Mouse (Mus musculus) forebrain, embryonic 14.5 days (tissue): ENCODE measurements around the gene Adarb1. TPM values are rescaled to one million over a fixed set of nuclear protein-coding genes. Genes with fewer than 3 reads are reported as not detected.

Experiments used
- ATAC-seq: fragments of 200-750 bp; cut with Nextera tagmentation; 2 replicates; pipeline ENCODE4 v1.8.0; 2017; ENCODE audit warnings: mild to moderate bottlenecking, moderate library complexity
- DNase-seq: peaks from one replicate; pipeline ENCODE4 v3.0.0-alpha.2; 2015; ENCODE audit warnings: low spot score
- H3K27ac ChIP-seq: fragments of 300-500 bp; sonication (generic); 2 replicates; pipeline ENCODE4 v1.5.1; 2014; ENCODE audit warnings: low read depth, mild to moderate bottlenecking, control low read depth, low read length, moderate library complexity
- H3K27me3 ChIP-seq: fragments of 300-500 bp; sonication (generic); replicated peaks from 2 replicates; pipeline ENCODE4 v1.6.1; 2014; ENCODE audit warnings: low read length, control low read depth, mixed read lengths; ENCODE audit not compliant: control insufficient read depth, insufficient read depth
- H3K36me3 ChIP-seq: fragments of 300-500 bp; sonication (generic); 2 replicates; pipeline ENCODE4 v1.6.1; 2014; ENCODE audit warnings: low read length, control low read depth; ENCODE audit not compliant: control insufficient read depth, insufficient read depth
- H3K4me1 ChIP-seq: fragments of 300-500 bp; sonication (generic); 2 replicates; pipeline ENCODE4 v1.6.1; 2014; ENCODE audit warnings: antibody characterized with exemption, low read length, control low read depth; ENCODE audit not compliant: control insufficient read depth, insufficient read depth
- H3K4me2 ChIP-seq: fragments of 300-500 bp; sonication (generic); 2 replicates; pipeline ENCODE4 v1.6.1; 2014; ENCODE audit warnings: mild to moderate bottlenecking, control low read depth, low read length
- H3K4me3 ChIP-seq: fragments of 300-500 bp; sonication (generic); 2 replicates; pipeline ENCODE4 v1.5.1; 2014; ENCODE audit warnings: low read depth, low read length, control low read depth
- H3K9ac ChIP-seq: fragments of 300-500 bp; sonication (generic); 2 replicates; pipeline ENCODE4 v1.6.1; 2014; ENCODE audit warnings: mild to moderate bottlenecking, low read length, control low read depth, moderate library complexity
- H3K9me3 ChIP-seq: fragments of 300-500 bp; sonication (generic); replicated peaks from 2 replicates; pipeline ENCODE4 v1.6.1; 2016; ENCODE audit warnings: low read length, control low read depth, mixed read lengths; ENCODE audit not compliant: control insufficient read depth
- whole genome bisulfite sequencing: fragments of 180-500 bp; shearing (Covaris S2); extraction: QIAGEN DNeasy Blood & Tissue Kit; methylation state at CpG from one replicate; pipeline ENCODE4 v1.1.7; 2014; 5-methylcytosine and 5-hydroxymethylcytosine counted together
- polyA plus RNA-seq: library from polyadenylated mRNA; unstranded; fragments of >200 nt; fragmentation: Nextera tagmentation; extraction: Ambion mirVana; gene quantifications from 2 replicates; pipeline ENCODE4 v1.2.1, GENCODE M21; 2014

Adarb1 gene
- polyA plus RNA-seq, 1 experiment from 2014 or later, result 7.8 TPM

DNA sequence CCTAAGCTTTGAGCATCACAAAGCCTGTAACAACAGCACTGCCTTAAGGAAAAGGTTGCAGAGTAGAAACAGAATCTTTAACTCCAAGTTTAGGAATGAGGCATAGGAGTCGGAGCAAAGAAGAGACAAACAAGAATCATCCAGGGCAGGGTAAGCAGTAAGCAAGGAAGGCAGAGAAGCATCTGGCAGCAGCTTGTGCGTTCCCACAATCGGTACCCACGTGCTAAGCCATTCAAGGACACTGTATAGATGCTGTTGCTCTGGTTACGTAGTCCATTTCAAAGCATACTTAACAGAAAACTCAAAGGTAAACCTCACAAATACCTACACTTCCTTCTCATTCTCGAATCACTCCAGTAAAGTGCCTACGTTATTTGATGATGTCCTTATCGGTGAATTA is 35.0 kb downstream of the Adarb1 start:
- Histone ChIP-seq H3K27ac (no peak overlapping the region), H3K9ac (no peak overlapping the region), H3K27me3 (no peaks in the 10 kb centered on the region), H3K4me3 (no peak overlapping the region), H3K4me2 (no peak overlapping the region), H3K4me1 (no peaks in the 10 kb centered on the region), H3K36me3 (no peaks in the 10 kb centered on the region), H3K9me3 (no peaks in the 10 kb centered on the region)
- no peak for ATAC-seq
- WGBS, result 75% methylated on average over 8 of the region's 8 CpGs
- no peak for DNase-seq

DNA sequence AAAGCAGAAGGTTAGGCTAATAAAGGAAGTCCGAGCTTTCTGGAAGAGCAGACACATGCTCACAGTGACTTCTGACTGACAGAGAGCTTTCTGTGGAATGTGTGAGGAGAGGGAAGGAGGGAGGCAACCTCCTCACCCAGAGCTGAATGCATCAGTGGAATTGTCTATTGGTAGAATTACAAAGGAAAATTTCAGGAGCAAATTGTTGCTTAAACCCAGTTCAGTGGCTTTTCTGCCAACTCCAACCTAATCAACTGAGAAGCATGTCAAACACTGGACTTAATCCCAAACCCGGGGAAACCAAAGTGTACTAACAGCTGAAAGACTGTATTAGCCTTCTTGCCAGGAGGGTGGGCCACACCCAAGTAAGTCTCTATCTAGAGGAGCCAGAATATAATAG is 36.9 kb downstream of the Adarb1 start:
- no peak overlapping the region for H3K4me3 ChIP-seq
- no peak for ATAC-seq
- no peak overlapping the region for H3K9ac ChIP-seq
- no peak overlapping the region for H3K27ac ChIP-seq
- H3K4me1 ChIP-seq, result no peaks in the 10 kb centered on the region
- no peaks in the 10 kb centered on the region for H3K36me3 ChIP-seq
- no peak overlapping the region for H3K4me2 ChIP-seq
- DNase-seq, result no peak
- WGBS, result 44% methylated on average over 2 of the region's 2 CpGs
- H3K9me3 ChIP-seq, result no peaks in the 10 kb centered on the region
- H3K27me3 ChIP-seq, result no peaks in the 10 kb centered on the region

DNA sequence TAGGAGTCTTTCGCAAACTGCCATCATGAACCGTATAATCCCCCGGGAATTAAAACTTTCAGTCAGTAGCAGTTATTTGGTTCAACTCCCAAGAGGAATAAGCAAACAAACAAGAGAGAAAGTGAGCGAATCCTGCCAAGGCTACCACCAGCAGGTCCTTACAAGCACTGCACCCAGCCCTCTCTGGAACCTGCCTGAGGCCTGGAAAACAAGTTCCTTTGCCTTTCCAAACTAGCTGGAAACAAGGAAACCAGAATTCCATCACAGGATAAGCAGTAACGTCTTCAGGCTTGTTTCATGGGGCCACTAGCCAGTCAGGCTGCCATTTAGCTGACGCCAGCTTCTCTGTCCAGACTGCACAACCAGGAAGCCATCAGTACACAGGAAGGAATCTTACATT is 37.4 kb downstream of the Adarb1 start:
- no peak for DNase-seq
- Histone ChIP-seq H3K4me1 (no peaks in the 10 kb centered on the region), H3K9ac (no peak overlapping the region), H3K27me3 (no peaks in the 10 kb centered on the region), H3K36me3 (no peaks in the 10 kb centered on the region), H3K4me3 (no peak overlapping the region), H3K4me2 (no peak overlapping the region), H3K9me3 (no peaks in the 10 kb centered on the region), H3K27ac (no peak overlapping the region)
- ATAC-seq, result no peak
- 83% methylated on average over 6 of the region's 6 CpGs for WGBS

GRCm38 (mm10) chr10:77379199-77379598 is 38.9 kb downstream of the Adarb1 start:
- H3K4me1 ChIP-seq, result no peaks in the 10 kb centered on the region
- H3K27me3 ChIP-seq, result no peaks in the 10 kb centered on the region
- no peak overlapping the region for H3K27ac ChIP-seq
- H3K4me3 ChIP-seq, result no peak overlapping the region
- H3K9me3 ChIP-seq, result no peaks in the 10 kb centered on the region
- DNase-seq, result no peak
- ATAC-seq, result no peak
- no peak overlapping the region for H3K4me2 ChIP-seq
- 99% methylated on average over 4 of the region's 4 CpGs for WGBS
- no peaks in the 10 kb centered on the region for H3K36me3 ChIP-seq
- no peak overlapping the region for H3K9ac ChIP-seq

DNA sequence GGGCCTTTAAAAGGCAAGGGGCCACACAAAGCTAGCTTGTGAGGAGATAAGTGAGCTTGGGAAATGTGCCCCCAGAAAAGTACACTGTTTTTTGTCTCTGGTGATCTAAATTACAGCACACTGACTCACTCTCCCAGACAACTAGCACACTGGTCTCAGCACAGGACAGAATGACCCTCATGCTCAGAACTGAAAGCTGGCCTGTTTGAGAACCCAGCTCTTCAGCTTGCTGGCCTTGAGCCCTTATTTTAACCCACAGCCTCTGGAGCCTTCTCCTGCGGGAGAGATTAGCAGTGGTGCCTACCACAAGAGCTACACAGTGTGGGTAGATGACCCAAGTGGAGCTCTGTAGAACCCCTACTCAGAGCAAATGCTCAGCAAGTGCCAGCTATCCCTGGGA is 42.0 kb downstream of the Adarb1 start:
- DNase-seq, result no peak
- 96% methylated on average over 1 of the region's 1 CpGs for WGBS
- H3K4me3 ChIP-seq, result no peak overlapping the region
- no peaks in the 10 kb centered on the region for H3K36me3 ChIP-seq
- no peaks in the 10 kb centered on the region for H3K4me1 ChIP-seq
- ATAC-seq, result no peak
- no peak overlapping the region for H3K9ac ChIP-seq
- H3K9me3 ChIP-seq, result no peaks in the 10 kb centered on the region
- no peak overlapping the region for H3K4me2 ChIP-seq
- H3K27ac ChIP-seq, result no peak overlapping the region
- no peaks in the 10 kb centered on the region for H3K27me3 ChIP-seq

DNA sequence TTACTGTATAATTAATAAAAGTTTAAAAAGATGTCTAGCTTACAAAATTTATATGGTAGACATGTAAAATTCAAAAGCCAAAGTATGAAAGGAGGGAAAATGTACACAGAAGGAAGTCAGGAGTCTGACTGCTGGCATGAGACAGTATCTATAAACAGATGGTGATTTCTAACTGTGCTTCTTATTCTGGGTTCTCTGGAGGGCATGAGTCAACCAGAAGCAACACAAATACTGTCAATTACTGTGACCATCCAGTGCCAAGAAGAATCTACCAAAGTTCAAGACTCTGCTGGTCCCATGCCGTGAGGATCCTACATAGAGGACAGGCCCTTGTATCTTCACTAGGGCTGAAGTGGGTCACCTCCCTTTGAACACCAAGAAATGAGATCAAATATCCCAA is 43.1 kb downstream of the Adarb1 start:
- Histone ChIP-seq H3K4me3 (no peak overlapping the region), H3K9ac (no peak overlapping the region), H3K9me3 (no peaks in the 10 kb centered on the region), H3K4me2 (no peak overlapping the region), H3K36me3 (no peaks in the 10 kb centered on the region), H3K27ac (no peak overlapping the region), H3K27me3 (no peaks in the 10 kb centered on the region), H3K4me1 (no peaks in the 10 kb centered on the region)
- WGBS, result 87% methylated on average over 1 of the region's 1 CpGs
- ATAC-seq (no peak), DNase-seq (no peak)

DNA sequence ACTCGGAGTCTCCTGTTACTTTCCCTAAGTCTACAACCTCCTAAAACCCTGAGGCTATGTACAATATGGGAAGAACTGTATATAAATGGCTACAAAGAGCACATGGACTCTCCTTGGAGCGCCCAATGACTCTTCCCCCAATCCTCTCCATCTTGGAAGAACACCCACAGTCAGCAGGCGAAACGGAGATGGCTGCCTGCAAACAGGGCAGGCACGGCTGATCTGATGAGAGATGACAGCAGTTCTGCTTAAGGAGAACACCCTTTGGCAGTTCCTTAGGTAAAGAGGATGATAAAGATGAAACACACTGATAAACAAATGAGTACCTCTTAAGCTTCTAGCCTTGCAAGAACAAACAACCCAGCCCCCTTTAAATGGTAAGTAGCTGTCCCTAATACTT is 43.7 kb downstream of the Adarb1 start:
- Histone ChIP-seq H3K27me3 (no peaks in the 10 kb centered on the region), H3K27ac (no peak overlapping the region), H3K4me3 (no peak overlapping the region), H3K4me1 (no peaks in the 10 kb centered on the region), H3K9ac (no peak overlapping the region), H3K36me3 (no peaks in the 10 kb centered on the region), H3K9me3 (no peaks in the 10 kb centered on the region), H3K4me2 (no peak overlapping the region)
- 86% methylated on average over 5 of the region's 5 CpGs for WGBS
- ATAC-seq, result no peak
- DNase-seq, result no peak

DNA sequence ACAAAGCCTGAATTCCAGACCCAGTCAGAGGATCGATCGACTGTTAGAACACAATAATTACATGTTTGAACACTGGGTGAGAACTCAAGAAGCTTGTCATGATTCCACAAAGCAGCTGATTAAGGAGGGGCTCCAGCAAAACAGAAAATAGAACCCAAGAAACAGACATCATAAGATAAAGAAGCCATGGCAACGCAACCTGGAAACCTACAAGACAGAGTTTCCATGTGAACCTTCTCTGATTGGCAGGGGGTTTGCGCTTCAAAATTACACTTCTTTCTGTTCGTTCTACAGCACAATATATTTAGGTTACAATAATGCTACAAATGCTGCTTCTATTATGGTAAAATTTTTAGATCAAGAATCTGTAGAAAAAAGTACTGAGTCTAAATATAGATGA is 47.9 kb downstream of the Adarb1 start:
- ATAC-seq (no peak), DNase-seq (no peak)
- H3K36me3 ChIP-seq, result no peaks in the 10 kb centered on the region
- H3K4me1 ChIP-seq, result peaks cover 3% of the 10 kb centered on the region
- no peak overlapping the region for H3K9ac ChIP-seq
- no peak overlapping the region for H3K4me2 ChIP-seq
- no peak overlapping the region for H3K27ac ChIP-seq
- no peaks in the 10 kb centered on the region for H3K9me3 ChIP-seq
- no peak overlapping the region for H3K4me3 ChIP-seq
- WGBS, result 87% methylated on average over 5 of the region's 5 CpGs
- no peaks in the 10 kb centered on the region for H3K27me3 ChIP-seq

DNA sequence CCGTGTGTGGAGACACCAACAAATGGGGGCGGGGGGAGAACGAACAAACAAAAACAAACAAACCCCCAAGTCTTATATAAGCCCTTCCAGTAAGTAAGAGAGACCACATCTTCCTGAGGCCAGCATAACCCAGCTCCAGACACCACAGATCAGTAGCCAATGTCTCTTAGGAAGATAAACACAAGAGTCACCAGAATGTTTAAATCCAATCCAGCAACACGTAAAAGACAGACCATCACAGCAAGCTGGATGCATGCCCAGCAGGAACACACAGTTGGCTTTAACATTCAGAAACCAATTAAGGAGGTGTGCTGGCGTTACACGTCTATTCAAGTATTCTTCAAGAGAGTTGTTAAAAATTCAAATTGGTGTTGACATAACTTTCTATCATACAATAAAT is 50.1 kb downstream of the Adarb1 start:
- WGBS, result 55% methylated on average over 6 of the region's 6 CpGs
- peak; percentile 61 for DNase-seq

GRCm38 (mm10) chr10:77366959-77367358 is 51.1 kb downstream of the Adarb1 start:
- WGBS, result 97% methylated on average over 4 of the region's 4 CpGs
- H3K27ac ChIP-seq, result no peak overlapping the region
- ATAC-seq (no peak), DNase-seq (no peak)
- no peaks in the 10 kb centered on the region for H3K27me3 ChIP-seq
- H3K36me3 ChIP-seq, result no peaks in the 10 kb centered on the region
- no peak overlapping the region for H3K9ac ChIP-seq
- H3K9me3 ChIP-seq, result no peaks in the 10 kb centered on the region
- H3K4me2 ChIP-seq, result no peak overlapping the region
- H3K4me3 ChIP-seq, result no peak overlapping the region
- peaks cover 3% of the 10 kb centered on the region for H3K4me1 ChIP-seq

More for the DNA sequence above, 50.1 kb downstream of the Adarb1 start:
- Histone ChIP-seq H3K4me2 (no peak overlapping the region), H3K36me3 (no peaks in the 10 kb centered on the region), H3K4me3 (no peak overlapping the region), H3K27me3 (no peaks in the 10 kb centered on the region), H3K4me1 (peaks cover 3% of the 10 kb centered on the region), H3K9ac (no peak overlapping the region), H3K9me3 (no peaks in the 10 kb centered on the region), H3K27ac (no peak overlapping the region; the same call in 1 of the 2 replicates)
- ATAC-seq, result no peak
